Mouse (Mus musculus) Muller cell, postnatal 12 days (primary cell): ENCODE results near the gene Tgm7.
"Not testable (repeated sequence)": the region's sequence is repeated elsewhere in the genome, so short reads cannot be mapped to it uniquely, and the experiment has no call there.

Experiments
- DNase-seq: peaks from one replicate; pipeline ENCODE4 v3.0.0-alpha.2; 2015; ENCODE audit errors: inconsistent ontology term

Tgm7 gene

GRCm38 (mm10) chr2:121109695-121110094 is at the start of gene Tgm7:
Tgm7 (minus strand) TSS chr2:121109795.
- no peak for DNase-seq

- no peak for DNase-seq
Observed at GRCm38 (mm10) chr2:121153100-121153499, 43.5 kb upstream of the Tgm7 start.

GRCm38 (mm10) chr2:121149679-121150078 is 40.1 kb upstream of the Tgm7 start:
- no peak for DNase-seq

GRCm38 (mm10) chr2:121142415-121142814 is 32.8 kb upstream of the Tgm7 start:
- DNase-seq = no peak

- peak; percentile 12 for DNase-seq
Observed at GRCm38 (mm10) chr2:121141216-121142035, 31.8 kb upstream of the Tgm7 start.

- DNase-seq = peak; percentile 95
Observed at GRCm38 (mm10) chr2:121140018-121140882, 30.7 kb upstream of the Tgm7 start, which contains the start of the genes Adal and Lcmt2. Adal (plus strand) TSS chr2:121140428. Lcmt2 (minus strand) TSS chr2:121140653.

- DNase-seq = peak; percentile 80
Observed at GRCm38 (mm10) chr2:121139266-121140017, 29.8 kb upstream of the Tgm7 start.

- DNase-seq = no peak
Observed at GRCm38 (mm10) chr2:121137371-121137770, 27.8 kb upstream of the Tgm7 start.

GRCm38 (mm10) chr2:121132822-121133221 is 23.2 kb upstream of the Tgm7 start:
- no peak for DNase-seq

- DNase-seq = peak; percentile 6
Observed at GRCm38 (mm10) chr2:121128865-121129620, 19.4 kb upstream of the Tgm7 start.

GRCm38 (mm10) chr2:121127536-121127935 is 17.9 kb upstream of the Tgm7 start:
- DNase-seq = no peak

- not testable (repeated sequence) for DNase-seq
Observed at GRCm38 (mm10) chr2:121126302-121126701, 16.7 kb upstream of the Tgm7 start.

GRCm38 (mm10) chr2:121119260-121119659 is 9.7 kb upstream of the Tgm7 start:
- DNase-seq = no peak

GRCm38 (mm10) chr2:121115418-121115817 is 5.8 kb upstream of the Tgm7 start:
- no peak for DNase-seq

- DNase-seq = no peak
Observed at GRCm38 (mm10) chr2:121105940-121106339, 3.7 kb downstream of the Tgm7 start.

- DNase-seq = peak; percentile 50
Observed at GRCm38 (mm10) chr2:121102051-121102450, 7.5 kb downstream of the Tgm7 start.

- no peak for DNase-seq
Observed at GRCm38 (mm10) chr2:121089751-121090150, 19.8 kb downstream of the Tgm7 start.

GRCm38 (mm10) chr2:121088507-121088906 is 21.1 kb downstream of the Tgm7 start:
- DNase-seq = no peak

GRCm38 (mm10) chr2:121085480-121086185 is 24.0 kb downstream of the Tgm7 start, which contains the start of gene Tgm5:
Tgm5 (minus strand) TSS chr2:121085841.
- no peak for DNase-seq

- DNase-seq = no peak
Observed at GRCm38 (mm10) chr2:121082626-121083025, 27.0 kb downstream of the Tgm7 start.
